Mouse (Mus musculus) liver, embryonic 15.5 days (tissue): Measurements from ENCODE around the gene Hdac2. TPM values are rescaled to one million over a fixed set of nuclear protein-coding genes. Genes with fewer than 3 reads are reported as not detected.

Experiments
- ATAC-seq: fragments of 200-750 bp; cut with Nextera tagmentation; 2 replicates; pipeline ENCODE4 v1.8.0; 2017; ENCODE audit warnings: moderate number of reproducible peaks, mild to moderate bottlenecking, moderate library complexity; ENCODE audit not compliant: insufficient read depth
- H3K27ac ChIP-seq: fragments of 300-500 bp; sonication (generic); replicated peaks from 2 replicates; pipeline ENCODE4 v1.5.1; 2015; ENCODE audit warnings: mild to moderate bottlenecking, inconsistent platforms
- H3K27me3 ChIP-seq: fragments of 300-500 bp; sonication (generic); 2 replicates; pipeline ENCODE4 v1.6.1; 2015; ENCODE audit warnings: mild to moderate bottlenecking, inconsistent platforms
- H3K36me3 ChIP-seq: fragments of 300-500 bp; sonication (generic); replicated peaks from 2 replicates; pipeline ENCODE4 v1.6.1; 2015; ENCODE audit warnings: moderate library complexity, mild to moderate bottlenecking, inconsistent platforms
- H3K4me1 ChIP-seq: fragments of 300-500 bp; sonication (generic); replicated peaks from 2 replicates; pipeline ENCODE4 v1.6.1; 2015; ENCODE audit warnings: inconsistent platforms
- H3K4me2 ChIP-seq: fragments of 300-500 bp; sonication (generic); 2 replicates; pipeline ENCODE4 v1.6.1; 2015; ENCODE audit warnings: moderate library complexity, mild to moderate bottlenecking, inconsistent platforms
- H3K4me3 ChIP-seq: fragments of 300-500 bp; sonication (generic); replicated peaks from 2 replicates; pipeline ENCODE4 v1.5.1; 2015; ENCODE audit warnings: mild to moderate bottlenecking, inconsistent platforms
- H3K9ac ChIP-seq: fragments of 300-500 bp; sonication (generic); 2 replicates; pipeline ENCODE4 v1.6.1; 2015; ENCODE audit warnings: moderate library complexity, mild to moderate bottlenecking, inconsistent platforms
- H3K9me3 ChIP-seq: fragments of 300-500 bp; sonication (generic); replicated peaks from 2 replicates; pipeline ENCODE4 v1.6.1; 2016; ENCODE audit warnings: inconsistent platforms
- WGBS: fragments of 180-500 bp; shearing (Covaris S2); methylation state at CpG from one replicate; pipeline ENCODE4 v1.1.7; 2015; ENCODE audit warnings: mixed read lengths; ENCODE audit not compliant: insufficient replicate concordance; 5-methylcytosine and 5-hydroxymethylcytosine counted together
- polyA plus RNA-seq: library from polyadenylated mRNA; unstranded; fragments of >200 nt; fragmentation: Nextera tagmentation; extraction: Ambion mirVana; gene quantifications from 2 replicates; pipeline ENCODE4 v1.2.1, GENCODE M21; 2015

Gene Hdac2
- 44.8 and 47.3 TPM in 2 replicates for polyA plus RNA-seq

DNA sequence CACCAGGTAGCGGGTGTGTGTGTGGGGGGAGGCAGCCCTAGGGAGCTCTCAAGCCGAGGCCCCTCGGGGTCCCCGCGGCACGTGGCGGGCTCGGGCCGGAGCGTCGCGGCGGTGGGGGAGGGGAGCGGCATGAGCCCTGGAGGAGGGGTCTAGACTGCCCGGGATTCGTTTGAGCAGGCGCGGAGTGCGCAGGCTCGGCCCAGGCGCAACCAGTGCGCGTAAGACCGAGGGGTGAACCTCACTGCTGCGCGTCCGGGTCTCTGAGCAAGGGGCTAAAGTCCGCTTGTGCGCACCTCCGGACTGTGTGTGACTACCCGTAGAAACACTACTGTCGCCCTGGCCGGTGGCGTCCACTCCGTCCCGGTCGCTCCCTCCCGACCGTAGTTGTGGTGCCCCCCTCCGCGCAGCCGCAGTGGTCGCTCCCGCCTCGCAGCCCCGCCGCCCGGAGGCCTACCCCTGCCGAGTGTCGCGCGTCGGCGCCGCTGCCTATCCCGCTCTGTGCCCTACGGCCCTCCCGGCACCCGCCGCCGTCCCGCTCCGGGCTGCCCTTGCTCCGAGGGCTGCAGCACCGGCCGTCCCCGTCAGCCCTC, at the start of gene Hdac2:
TSS of gene Hdac2 (plus strand) at position 459 of the 590 bp plus-strand sequence.
- H3K27ac ChIP-seq = peak within 1 kb of the TSS; percentile 89
- H3K9me3 ChIP-seq = no peaks in the 10 kb centered on the region
- H3K4me2 ChIP-seq = peak within 1 kb of the TSS; percentile 90
- no peaks in the 10 kb centered on the region for H3K36me3 ChIP-seq
- no peaks in the 10 kb centered on the region for H3K27me3 ChIP-seq
- H3K4me3 ChIP-seq = peak within 1 kb of the TSS; percentile 92
- peaks cover 22% of the 10 kb centered on the region for H3K4me1 ChIP-seq
- under 1% methylated on average over 63 of the region's 67 CpGs for WGBS
- H3K9ac ChIP-seq = peak within 1 kb of the TSS; percentile 91
- ATAC-seq = peak; percentile 94

DNA sequence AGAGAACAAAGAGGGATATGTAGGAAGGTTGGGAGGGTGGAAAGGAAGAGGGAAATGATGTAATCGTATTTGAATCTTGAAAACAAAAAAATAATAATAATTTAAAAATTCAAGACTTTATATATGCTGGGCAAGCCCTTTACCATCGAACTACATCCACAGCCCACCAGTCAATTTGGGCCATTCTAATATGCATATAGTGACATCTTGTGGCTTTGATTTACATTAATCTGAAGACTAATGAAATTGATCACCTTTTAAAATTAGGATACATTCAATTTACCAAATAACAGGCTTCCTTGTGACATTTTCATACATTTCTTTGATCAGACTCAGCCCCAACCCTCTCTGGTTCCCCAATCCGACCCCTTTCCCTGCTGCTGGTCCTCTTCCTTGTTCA, 46.1 kb upstream of the Hdac2 start:
- Histone ChIP-seq H3K27ac (no peak overlapping the region), H3K9me3 (no peaks in the 10 kb centered on the region), H3K27me3 (no peaks in the 10 kb centered on the region), H3K4me2 (no peak overlapping the region), H3K9ac (no peak overlapping the region), H3K36me3 (no peaks in the 10 kb centered on the region), H3K4me1 (no peaks in the 10 kb centered on the region), H3K4me3 (no peak overlapping the region)
- no peak for ATAC-seq
- 35% methylated on average over 3 of the region's 3 CpGs for WGBS

DNA sequence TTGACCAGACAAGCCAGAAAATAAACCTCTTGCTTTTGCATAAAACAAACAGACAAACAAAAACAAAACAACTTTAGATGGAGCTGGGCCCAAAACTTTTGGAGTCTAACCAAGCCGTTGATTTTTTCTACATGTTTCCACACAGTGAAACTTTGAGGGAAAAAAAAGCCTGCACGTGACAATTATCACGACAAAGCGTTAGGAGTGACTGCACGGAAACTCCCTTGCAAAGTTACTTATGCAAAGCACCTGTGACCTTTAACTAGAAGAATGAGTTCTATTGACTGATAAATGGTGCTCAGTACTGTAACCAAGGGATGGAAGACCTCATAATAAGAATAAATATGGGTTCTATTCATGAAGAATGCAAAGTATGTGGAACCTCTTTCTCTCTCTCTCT, 38.5 kb upstream of the Hdac2 start:
- no peak for ATAC-seq
- Histone ChIP-seq H3K4me1 (no peaks in the 10 kb centered on the region), H3K9me3 (no peaks in the 10 kb centered on the region), H3K4me2 (no peak overlapping the region), H3K27ac (no peak overlapping the region), H3K27me3 (no peaks in the 10 kb centered on the region), H3K36me3 (no peaks in the 10 kb centered on the region), H3K9ac (no peak overlapping the region), H3K4me3 (no peak overlapping the region)
- WGBS = 69% methylated on average over 5 of the region's 5 CpGs

DNA sequence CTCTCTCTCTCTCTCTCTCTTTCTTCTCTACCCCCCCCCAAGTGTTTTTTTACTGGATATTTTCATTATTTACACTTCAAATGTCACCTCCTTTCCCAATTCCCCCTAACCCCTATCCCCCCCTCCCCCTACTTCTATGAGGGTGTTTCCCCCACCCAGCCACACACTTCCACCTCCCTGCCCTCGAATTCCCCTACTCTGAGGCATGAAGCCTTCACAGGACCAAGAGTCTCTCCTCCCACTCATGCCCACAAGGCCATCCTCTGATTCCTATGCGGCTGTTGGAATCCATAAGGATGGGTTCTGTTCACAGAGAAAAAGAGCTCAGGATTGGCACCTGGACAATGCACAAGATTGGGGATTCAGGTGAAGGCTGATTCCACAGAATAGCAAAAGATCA, 38.1 kb upstream of the Hdac2 start:
- no peak overlapping the region for H3K4me2 ChIP-seq
- H3K9me3 ChIP-seq = no peaks in the 10 kb centered on the region
- no peak overlapping the region for H3K27ac ChIP-seq
- H3K4me3 ChIP-seq = no peak overlapping the region
- H3K36me3 ChIP-seq = no peaks in the 10 kb centered on the region
- WGBS = 56% methylated on average over 2 of the region's 2 CpGs
- H3K4me1 ChIP-seq = no peaks in the 10 kb centered on the region
- H3K27me3 ChIP-seq = no peaks in the 10 kb centered on the region
- H3K9ac ChIP-seq = no peak overlapping the region
- no peak for ATAC-seq

DNA sequence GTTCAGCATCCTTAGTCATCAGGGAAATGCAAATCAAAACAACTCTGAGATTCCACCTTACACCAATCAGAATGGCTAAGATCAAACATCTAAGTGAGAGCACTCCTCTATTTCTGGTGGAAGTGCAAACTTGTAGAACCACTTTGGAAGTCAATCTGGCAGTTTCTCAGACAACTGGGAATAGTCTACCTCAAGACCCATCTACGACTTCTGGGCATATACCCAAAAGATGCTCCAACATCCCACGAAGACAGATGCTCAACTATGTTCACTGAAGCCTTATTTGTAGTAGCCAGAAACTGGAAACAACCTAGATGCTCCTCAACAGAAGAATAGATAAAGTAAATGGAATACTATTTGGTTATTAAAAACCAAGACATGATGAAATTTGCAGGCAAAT, 22.6 kb upstream of the Hdac2 start:
- H3K9ac ChIP-seq = no peak overlapping the region
- WGBS = 42% methylated on average over 2 of the region's 2 CpGs
- no peaks in the 10 kb centered on the region for H3K4me1 ChIP-seq
- H3K27ac ChIP-seq = no peak overlapping the region
- H3K36me3 ChIP-seq = no peaks in the 10 kb centered on the region
- no peak overlapping the region for H3K4me3 ChIP-seq
- no peaks in the 10 kb centered on the region for H3K27me3 ChIP-seq
- H3K4me2 ChIP-seq = no peak overlapping the region
- H3K9me3 ChIP-seq = no peaks in the 10 kb centered on the region
- ATAC-seq = no peak

DNA sequence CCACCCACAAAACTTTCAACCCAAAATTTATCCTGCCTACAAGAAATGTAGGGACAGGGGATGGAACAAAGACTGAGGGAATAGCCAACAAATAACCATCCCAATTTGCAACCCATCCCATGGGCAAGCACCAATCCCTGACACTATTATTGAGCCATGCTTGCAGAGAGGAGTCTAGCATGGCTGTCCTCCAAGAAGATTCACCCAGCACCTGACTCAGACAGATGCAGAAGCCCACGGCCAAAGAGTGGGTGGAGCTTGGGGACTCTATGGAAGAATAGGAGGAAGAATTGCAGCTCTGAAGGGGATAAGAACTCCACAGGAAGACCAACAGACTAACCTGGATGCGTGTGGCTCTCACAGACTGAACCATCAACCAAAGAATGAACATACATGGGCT, 21.7 kb upstream of the Hdac2 start:
- no peak for ATAC-seq
- no peak overlapping the region for H3K4me3 ChIP-seq
- no peak overlapping the region for H3K4me2 ChIP-seq
- H3K9me3 ChIP-seq = no peaks in the 10 kb centered on the region
- WGBS = 45% methylated on average over 2 of the region's 2 CpGs
- H3K36me3 ChIP-seq = no peaks in the 10 kb centered on the region
- no peak overlapping the region for H3K9ac ChIP-seq
- no peak overlapping the region for H3K27ac ChIP-seq
- no peaks in the 10 kb centered on the region for H3K4me1 ChIP-seq
- H3K27me3 ChIP-seq = no peaks in the 10 kb centered on the region

DNA sequence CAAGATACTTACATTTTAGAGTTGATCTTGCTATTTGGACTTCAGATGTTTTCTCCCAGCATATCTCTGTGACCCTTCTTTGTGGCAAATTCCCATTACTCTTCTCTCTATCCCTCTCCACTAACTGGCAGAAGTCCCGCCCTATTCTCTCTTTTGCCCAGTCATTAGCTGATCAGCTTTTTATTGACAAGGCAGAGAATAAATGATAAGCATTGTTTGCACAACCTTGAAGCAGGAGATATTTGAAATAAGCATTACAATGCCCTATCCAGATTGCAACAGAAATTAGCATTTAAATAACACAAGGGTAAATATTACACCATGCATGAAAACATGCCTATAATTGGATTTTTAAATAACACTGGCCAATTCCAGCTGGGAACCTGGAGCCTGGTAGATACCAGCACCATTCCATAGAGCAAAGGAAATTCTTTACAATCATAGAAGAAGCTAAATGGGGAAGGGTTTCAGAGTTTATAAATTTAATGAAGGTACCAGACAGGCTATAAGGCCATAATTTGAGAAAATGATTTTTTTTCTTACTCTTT, 14.7 kb upstream of the Hdac2 start:
- Histone ChIP-seq H3K4me1 (no peaks in the 10 kb centered on the region), H3K4me3 (no peak overlapping the region), H3K27ac (no peak overlapping the region), H3K9ac (no peak overlapping the region), H3K9me3 (no peaks in the 10 kb centered on the region), H3K36me3 (no peaks in the 10 kb centered on the region), H3K27me3 (no peaks in the 10 kb centered on the region), H3K4me2 (no peak overlapping the region)
- ATAC-seq = no peak
- WGBS = 59% methylated on average over 1 of the region's 1 CpGs

DNA sequence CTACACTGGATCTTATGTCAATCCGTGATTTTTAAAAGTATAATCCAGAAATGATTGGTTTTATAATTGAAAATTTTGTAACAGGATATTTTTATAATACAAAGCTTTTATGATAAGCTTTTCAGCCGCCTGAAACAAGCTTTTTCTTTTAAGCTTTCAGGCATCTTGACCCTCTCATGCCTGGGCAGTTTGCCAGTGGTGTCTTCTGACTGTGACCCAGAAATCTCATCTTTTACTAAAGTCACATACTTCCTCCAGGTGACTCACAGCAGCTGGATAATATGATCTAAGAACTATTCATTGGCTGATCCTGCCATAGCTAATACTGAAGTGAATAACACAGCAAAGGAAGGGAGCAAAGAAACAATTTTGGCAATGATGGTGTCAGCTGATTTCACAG, 9.9 kb upstream of the Hdac2 start:
- Histone ChIP-seq H3K36me3 (no peaks in the 10 kb centered on the region), H3K4me2 (no peak overlapping the region), H3K9me3 (no peaks in the 10 kb centered on the region), H3K4me3 (no peak overlapping the region), H3K27me3 (no peaks in the 10 kb centered on the region), H3K27ac (no peak overlapping the region), H3K4me1 (no peaks in the 10 kb centered on the region), H3K9ac (no peak overlapping the region)
- no peak for ATAC-seq
- WGBS = 45% methylated on average over 2 of the region's 2 CpGs

DNA sequence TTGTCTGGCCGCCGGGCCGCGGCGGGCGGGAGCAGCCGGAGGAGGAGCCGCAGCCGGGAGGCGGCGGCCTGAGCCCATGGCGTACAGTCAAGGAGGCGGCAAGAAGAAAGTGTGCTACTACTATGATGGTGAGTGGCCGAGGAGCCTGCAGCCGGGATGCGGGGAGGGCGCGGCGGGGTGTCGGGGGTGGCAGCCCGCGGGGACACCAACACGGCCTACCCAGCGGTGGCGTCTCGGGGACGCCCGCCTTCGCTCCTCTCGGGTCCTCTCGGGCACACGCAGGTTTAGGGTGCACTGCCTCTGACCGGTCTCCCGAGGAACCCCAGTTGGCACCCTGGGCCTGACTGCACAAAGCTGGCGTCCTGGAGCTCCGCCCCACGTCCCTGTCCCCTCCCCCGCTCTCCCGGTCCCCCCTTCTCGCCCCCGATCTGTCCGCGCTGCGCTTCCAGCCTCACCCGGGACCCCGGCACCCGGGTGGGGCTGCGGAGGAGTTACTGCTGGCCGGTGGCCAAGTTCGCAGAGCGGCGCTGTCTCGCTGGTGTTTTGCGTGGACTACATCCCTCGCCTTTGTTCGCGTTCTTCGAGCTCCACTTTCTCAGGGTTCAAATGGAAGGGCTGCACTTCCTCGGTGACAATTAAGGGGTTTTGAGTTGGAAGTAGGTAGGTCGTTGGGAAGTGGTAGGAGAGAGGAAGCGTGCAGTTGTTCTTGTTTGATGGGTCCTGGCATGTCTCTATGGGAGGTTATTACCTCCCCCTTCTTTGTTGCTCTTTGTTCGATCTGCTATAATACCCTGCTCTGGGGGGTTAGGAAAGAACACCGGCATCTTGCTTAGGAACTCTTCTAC, 554 bp downstream of the Hdac2 start:
- H3K27ac ChIP-seq = peak overlapping the region; percentile 89
- under 1% methylated on average over 63 of the region's 63 CpGs for whole genome bisulfite sequencing

DNA sequence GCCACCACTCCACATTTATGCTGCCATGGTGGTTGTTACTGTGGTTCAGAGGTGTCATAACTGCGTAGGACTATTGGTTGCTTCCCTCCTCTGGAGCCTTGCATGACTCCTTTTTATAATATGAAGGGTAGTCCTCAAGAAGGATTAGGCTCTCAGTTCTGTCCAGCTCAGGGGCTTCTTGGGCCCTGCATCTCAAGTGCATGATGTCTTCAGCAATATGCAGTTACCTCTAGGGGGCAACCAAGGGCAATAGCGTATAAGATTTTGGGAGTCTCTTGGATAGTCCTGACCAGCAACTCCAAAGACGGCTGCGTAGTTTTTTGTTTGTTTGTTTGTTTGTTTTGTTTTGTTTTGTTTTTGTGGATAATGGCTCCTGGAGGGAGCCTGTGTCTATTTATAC, 7.5 kb downstream of the Hdac2 start:
- Histone ChIP-seq H3K27me3 (no peaks in the 10 kb centered on the region), H3K27ac (no peak overlapping the region), H3K4me1 (no peaks in the 10 kb centered on the region), H3K9me3 (no peaks in the 10 kb centered on the region), H3K36me3 (peaks cover 6% of the 10 kb centered on the region), H3K4me3 (no peak overlapping the region), H3K9ac (no peak overlapping the region), H3K4me2 (no peak overlapping the region)
- ATAC-seq = no peak
- WGBS = 85% methylated on average over 4 of the region's 4 CpGs

More for the DNA sequence above, 554 bp downstream of the Hdac2 start:
- H3K36me3 ChIP-seq = no peaks in the 10 kb centered on the region
- no peaks in the 10 kb centered on the region for H3K9me3 ChIP-seq
- H3K27me3 ChIP-seq = no peaks in the 10 kb centered on the region
- H3K4me2 ChIP-seq = peak overlapping the region; percentile 90
- H3K9ac ChIP-seq = peak overlapping the region; percentile 91
- peak; percentile 71 for ATAC-seq
- H3K4me1 ChIP-seq = peaks cover 22% of the 10 kb centered on the region
- H3K4me3 ChIP-seq = peak overlapping the region; percentile 92

DNA sequence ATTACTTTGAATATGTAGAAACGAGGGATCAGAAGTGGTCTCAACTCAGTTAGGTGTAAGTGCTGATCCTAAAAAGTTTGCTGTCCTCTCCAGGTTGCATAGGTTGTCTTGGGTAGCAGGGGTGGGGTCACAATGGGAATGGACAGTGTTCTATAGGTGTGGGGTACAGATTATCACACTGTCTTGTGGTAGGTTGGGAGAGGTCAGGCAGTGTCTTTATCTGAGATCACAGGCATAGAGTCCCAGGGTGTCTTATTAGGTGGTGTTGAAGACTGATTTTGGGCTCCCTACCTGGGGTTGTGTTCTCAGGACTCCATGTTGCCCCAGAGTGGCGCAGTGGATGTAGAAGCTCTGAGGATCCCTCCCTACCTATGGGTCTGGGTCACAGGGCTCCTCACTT, 17.8 kb downstream of the Hdac2 start:
- Histone ChIP-seq H3K36me3 (peaks cover 68% of the 10 kb centered on the region), H3K4me2 (no peak overlapping the region), H3K4me3 (no peak overlapping the region), H3K9me3 (no peaks in the 10 kb centered on the region), H3K27me3 (no peaks in the 10 kb centered on the region), H3K27ac (no peak overlapping the region), H3K4me1 (no peaks in the 10 kb centered on the region), H3K9ac (no peak overlapping the region)
- ATAC-seq = no peak
- WGBS = 73% methylated on average over 2 of the region's 2 CpGs
